Mouse (Mus musculus): ENCODE measurements at regions not wholly inside any gene's neighbourhood (a gene's known extent, or its start where the extent isn't known, plus 50 kb on each side); places are given as distances from the start of the nearest gene placed in this dataset.

- Histone ChIP-seq H3K36me3 (no peaks in the 10 kb centered on the region), H3K9me3 (no peaks in the 10 kb centered on the region), H3K27me3 (no peaks in the 10 kb centered on the region), H3K9ac (replicated peaks) (no peak overlapping the region), H3K4me3 (replicated peaks) (no peak overlapping the region), H3K27ac (no peak overlapping the region), H3K4me2 (replicated peaks) (no peak overlapping the region), H3K4me1 (replicated peaks) (no peaks in the 10 kb centered on the region)
- no peak for ATAC-seq
- 83% methylated on average over 8 of the region's 8 CpGs for WGBS
These were observed 240.6 kb downstream of the Ano6 start for GRCm38 (mm10) chr15:96031085-96031780.

GRCm38 (mm10) chr15:96035273-96035672, 244.6 kb downstream of the Ano6 start:
- Histone ChIP-seq H3K9ac (replicated peaks) (no peak overlapping the region), H3K27me3 (no peaks in the 10 kb centered on the region), H3K4me3 (replicated peaks) (no peak overlapping the region), H3K4me2 (replicated peaks) (no peak overlapping the region), H3K36me3 (no peaks in the 10 kb centered on the region), H3K27ac (no peak overlapping the region), H3K4me1 (replicated peaks) (no peaks in the 10 kb centered on the region), H3K9me3 (no peaks in the 10 kb centered on the region)
- no peak for ATAC-seq
- WGBS: 78% methylated on average over 12 of the region's 12 CpGs

GRCm38 (mm10) chr15:96045561-96045960, 241.8 kb upstream of the Arid2 start:
- no peak overlapping the region for H3K9ac ChIP-seq (replicated peaks)
- WGBS: 79% methylated on average over 3 of the region's 3 CpGs
- H3K4me3 ChIP-seq (replicated peaks): no peak overlapping the region
- no peaks in the 10 kb centered on the region for H3K36me3 ChIP-seq
- H3K9me3 ChIP-seq: no peaks in the 10 kb centered on the region
- H3K4me2 ChIP-seq (replicated peaks): no peak overlapping the region
- H3K27me3 ChIP-seq: no peaks in the 10 kb centered on the region
- no peaks in the 10 kb centered on the region for H3K4me1 ChIP-seq (replicated peaks)
- H3K27ac ChIP-seq: no peak overlapping the region
- ATAC-seq: no peak

- no peaks in the 10 kb centered on the region for H3K4me1 ChIP-seq (replicated peaks)
- no peak for ATAC-seq
- no peaks in the 10 kb centered on the region for H3K36me3 ChIP-seq
- H3K27me3 ChIP-seq: no peaks in the 10 kb centered on the region
- no peak overlapping the region for H3K9ac ChIP-seq (replicated peaks)
- 82% methylated on average over 5 of the region's 5 CpGs for WGBS
- no peak overlapping the region for H3K4me3 ChIP-seq (replicated peaks)
- no peaks in the 10 kb centered on the region for H3K9me3 ChIP-seq
- H3K4me2 ChIP-seq (replicated peaks): no peak overlapping the region
- no peak overlapping the region for H3K27ac ChIP-seq
These were observed 240.7 kb upstream of the Arid2 start for GRCm38 (mm10) chr15:96046651-96047050.

GRCm38 (mm10) chr15:96050416-96050815, 236.9 kb upstream of the Arid2 start:
- no peak overlapping the region for H3K4me3 ChIP-seq (replicated peaks)
- no peak for ATAC-seq
- no peaks in the 10 kb centered on the region for H3K36me3 ChIP-seq
- H3K4me1 ChIP-seq (replicated peaks): no peaks in the 10 kb centered on the region
- no peaks in the 10 kb centered on the region for H3K9me3 ChIP-seq
- no peak overlapping the region for H3K27ac ChIP-seq
- H3K27me3 ChIP-seq: no peaks in the 10 kb centered on the region
- no peak overlapping the region for H3K4me2 ChIP-seq (replicated peaks)
- no peak overlapping the region for H3K9ac ChIP-seq (replicated peaks)
- WGBS: 92% methylated on average over 4 of the region's 4 CpGs

GRCm38 (mm10) chr15:96052586-96052985, 234.7 kb upstream of the Arid2 start:
- 91% methylated on average over 5 of the region's 5 CpGs for WGBS
- Histone ChIP-seq H3K9me3 (no peaks in the 10 kb centered on the region), H3K27me3 (no peaks in the 10 kb centered on the region), H3K4me1 (replicated peaks) (no peaks in the 10 kb centered on the region), H3K9ac (replicated peaks) (no peak overlapping the region), H3K4me2 (replicated peaks) (no peak overlapping the region), H3K36me3 (no peaks in the 10 kb centered on the region), H3K27ac (no peak overlapping the region), H3K4me3 (replicated peaks) (no peak overlapping the region)
- no peak for ATAC-seq

GRCm38 (mm10) chr15:96055361-96055760, 232.0 kb upstream of the Arid2 start:
- H3K4me3 ChIP-seq (replicated peaks): no peak overlapping the region
- H3K36me3 ChIP-seq: no peaks in the 10 kb centered on the region
- no peaks in the 10 kb centered on the region for H3K4me1 ChIP-seq (replicated peaks)
- no peak overlapping the region for H3K27ac ChIP-seq
- no peak overlapping the region for H3K4me2 ChIP-seq (replicated peaks)
- 66% methylated on average over 10 of the region's 10 CpGs for WGBS
- H3K27me3 ChIP-seq: no peaks in the 10 kb centered on the region
- H3K9ac ChIP-seq (replicated peaks): no peak overlapping the region
- no peak for ATAC-seq
- H3K9me3 ChIP-seq: no peaks in the 10 kb centered on the region

GRCm38 (mm10) chr15:96055796-96056473, 231.4 kb upstream of the Arid2 start:
- ATAC-seq: no peak
- Histone ChIP-seq H3K9ac (replicated peaks) (no peak overlapping the region), H3K4me2 (replicated peaks) (no peak overlapping the region), H3K4me3 (replicated peaks) (no peak overlapping the region), H3K27ac (no peak overlapping the region), H3K9me3 (no peaks in the 10 kb centered on the region), H3K4me1 (replicated peaks) (no peaks in the 10 kb centered on the region), H3K27me3 (no peaks in the 10 kb centered on the region), H3K36me3 (no peaks in the 10 kb centered on the region)
- WGBS: 74% methylated on average over 16 of the region's 16 CpGs

GRCm38 (mm10) chr15:96059623-96060022, 227.7 kb upstream of the Arid2 start:
- Histone ChIP-seq H3K36me3 (no peaks in the 10 kb centered on the region), H3K9me3 (no peaks in the 10 kb centered on the region), H3K9ac (replicated peaks) (no peak overlapping the region), H3K4me3 (replicated peaks) (no peak overlapping the region), H3K27me3 (no peaks in the 10 kb centered on the region), H3K27ac (no peak overlapping the region), H3K4me1 (replicated peaks) (no peaks in the 10 kb centered on the region), H3K4me2 (replicated peaks) (no peak overlapping the region)
- 76% methylated on average over 3 of the region's 3 CpGs for WGBS
- ATAC-seq: no peak

GRCm38 (mm10) chr15:96064499-96065217, 222.7 kb upstream of the Arid2 start:
- Histone ChIP-seq H3K9me3 (no peaks in the 10 kb centered on the region), H3K4me2 (replicated peaks) (no peak overlapping the region), H3K4me1 (replicated peaks) (no peaks in the 10 kb centered on the region), H3K4me3 (replicated peaks) (no peak overlapping the region), H3K27me3 (no peaks in the 10 kb centered on the region), H3K27ac (no peak overlapping the region), H3K36me3 (no peaks in the 10 kb centered on the region), H3K9ac (replicated peaks) (no peak overlapping the region)
- ATAC-seq: no peak
- 84% methylated on average over 11 of the region's 11 CpGs for WGBS

GRCm38 (mm10) chr15:96075615-96076014, 211.7 kb upstream of the Arid2 start:
- H3K9me3 ChIP-seq: no peaks in the 10 kb centered on the region

GRCm38 (mm10) chr15:96077756-96078155, 209.6 kb upstream of the Arid2 start:
- no peak overlapping the region for H3K4me2 ChIP-seq (replicated peaks)
- H3K36me3 ChIP-seq: no peaks in the 10 kb centered on the region
- no peaks in the 10 kb centered on the region for H3K27me3 ChIP-seq
- H3K9ac ChIP-seq (replicated peaks): no peak overlapping the region
- no peaks in the 10 kb centered on the region for H3K9me3 ChIP-seq
- H3K4me1 ChIP-seq (replicated peaks): peaks cover 5% of the 10 kb centered on the region; the same call in 1 of the 2 replicates
- no peak overlapping the region for H3K4me3 ChIP-seq (replicated peaks)
- no peak overlapping the region for H3K27ac ChIP-seq
- WGBS: 86% methylated on average over 5 of the region's 5 CpGs
- ATAC-seq: no peak

More at GRCm38 (mm10) chr15:96075615-96076014, 211.7 kb upstream of the Arid2 start:
- no peaks in the 10 kb centered on the region for H3K27me3 ChIP-seq
- H3K36me3 ChIP-seq: no peaks in the 10 kb centered on the region
- no peak overlapping the region for H3K4me2 ChIP-seq (replicated peaks)
- no peaks in the 10 kb centered on the region for H3K4me1 ChIP-seq (replicated peaks)
- ATAC-seq: no peak
- 86% methylated on average over 9 of the region's 9 CpGs for WGBS
- H3K9ac ChIP-seq (replicated peaks): no peak overlapping the region
- H3K4me3 ChIP-seq (replicated peaks): no peak overlapping the region
- H3K27ac ChIP-seq: no peak overlapping the region

All from midbrain, embryonic 13.5 days (tissue).